Mouse (Mus musculus) intestine, embryonic 16.5 days (tissue): ENCODE measurements around the gene Wdr5. TPM values are rescaled to one million over a fixed set of nuclear protein-coding genes. Genes with fewer than 3 reads are reported as not detected.
A peak's percentile ranks its signal among the peaks of the same experiment; 100 is the strongest.
"Not testable (repeated sequence)": the region's sequence is repeated elsewhere in the genome, so short reads cannot be mapped to it uniquely, and the experiment has no call there.

Source experiments
- ATAC-seq: fragments of 200-750 bp; cut with Nextera tagmentation; 2 replicates; pipeline ENCODE4 v1.8.0; 2017; ENCODE audit warnings: moderate TSS enrichment, moderate library complexity
- H3K27ac ChIP-seq: fragments of 300-500 bp; sonication (generic); 2 replicates; pipeline ENCODE4 v1.5.1; 2014; ENCODE audit warnings: mild to moderate bottlenecking, low read length
- H3K27me3 ChIP-seq: fragments of 300-500 bp; sonication (generic); replicated peaks from 2 replicates; pipeline ENCODE4 v1.6.1; 2014; ENCODE audit warnings: low read length, control low read depth, mixed read lengths; ENCODE audit not compliant: control insufficient read depth, insufficient read depth
- H3K36me3 ChIP-seq: fragments of 300-500 bp; sonication (generic); 2 replicates; pipeline ENCODE4 v1.6.1; 2014; ENCODE audit warnings: low read length, control low read depth; ENCODE audit not compliant: control insufficient read depth, insufficient read depth
- H3K4me1 ChIP-seq: fragments of 300-500 bp; sonication (generic); 2 replicates; pipeline ENCODE4 v1.6.1; 2014; ENCODE audit warnings: low read length, control low read depth, mixed read lengths; ENCODE audit not compliant: control insufficient read depth, insufficient read depth
- H3K4me2 ChIP-seq: fragments of 300-500 bp; sonication (generic); 2 replicates; pipeline ENCODE4 v1.6.1; 2014; ENCODE audit warnings: low read depth, low read length, control low read depth
- H3K4me3 ChIP-seq: fragments of 300-500 bp; sonication (generic); 2 replicates; pipeline ENCODE4 v1.5.1; 2014; ENCODE audit warnings: mild to moderate bottlenecking, low read length
- H3K9ac ChIP-seq: fragments of 300-500 bp; sonication (generic); 2 replicates; pipeline ENCODE4 v1.6.1; 2014; ENCODE audit warnings: low read depth, low read length
- H3K9me3 ChIP-seq: fragments of 300-500 bp; sonication (generic); 2 replicates; pipeline ENCODE4 v1.6.1; 2016; ENCODE audit warnings: low read length, control low read depth; ENCODE audit not compliant: control insufficient read depth
- WGBS: fragments of 180-500 bp; shearing (Covaris S2); extraction: QIAGEN DNeasy Blood & Tissue Kit; methylation state at CpG from one replicate; pipeline ENCODE4 v1.1.7; 2014; 5-methylcytosine and 5-hydroxymethylcytosine counted together
- polyA plus RNA-seq: library from polyadenylated mRNA; unstranded; fragments of >200 nt; fragmentation: Nextera tagmentation; extraction: Ambion mirVana; gene quantifications from 2 replicates; pipeline ENCODE4 v1.2.1, GENCODE M21; 2015

Wdr5 gene
- polyA plus RNA-seq, 1 experiment from 2014 or later: 44.8 TPM

- peaks cover 23% of the 10 kb centered on the region for H3K4me1 ChIP-seq
- no peak for ATAC-seq
- peak overlapping the region; percentile 91 for H3K9ac ChIP-seq
- peak overlapping the region; percentile 84 for H3K4me2 ChIP-seq
- WGBS: 65% methylated on average over 5 of the region's 5 CpGs
- H3K9me3 ChIP-seq: no peaks in the 10 kb centered on the region
- H3K36me3 ChIP-seq: 0 out of 2 replicates have a peak, but pooled peaks cover 2% of the 10 kb centered on the region
- peak overlapping the region; percentile 90 for H3K4me3 ChIP-seq
- H3K27ac ChIP-seq: peak overlapping the region; percentile 87
- no peaks in the 10 kb centered on the region for H3K27me3 ChIP-seq
Observed at GRCm38 (mm10) chr2:27513861-27514260, 1.1 kb upstream of the Wdr5 start.

- WGBS: under 1% methylated on average over 39 of the region's 40 CpGs
Observed at GRCm38 (mm10) chr2:27515341-27516166, 597 bp downstream of the Wdr5 start.

GRCm38 (mm10) chr2:27516289-27516688 is 1.3 kb downstream of the Wdr5 start:
- Histone ChIP-seq H3K4me3 (peak overlapping the region; percentile 90), H3K4me2 (peak overlapping the region; percentile 72), H3K27me3 (no peaks in the 10 kb centered on the region), H3K27ac (no peak overlapping the region), H3K9ac (peak overlapping the region; percentile 91), H3K9me3 (no peaks in the 10 kb centered on the region), H3K4me1 (peaks cover 23% of the 10 kb centered on the region), H3K36me3 (peaks cover 19% of the 10 kb centered on the region)
- no peak for ATAC-seq
- 9% methylated on average over 1 of the region's 1 CpGs for WGBS

More at GRCm38 (mm10) chr2:27515341-27516166, 597 bp downstream of the Wdr5 start:
- Histone ChIP-seq H3K9ac (peak overlapping the region; percentile 91), H3K27ac (peak overlapping the region; percentile 75), H3K4me3 (peak overlapping the region; percentile 90), H3K4me2 (peak overlapping the region; percentile 72), H3K4me1 (peaks cover 23% of the 10 kb centered on the region), H3K9me3 (no peaks in the 10 kb centered on the region), H3K27me3 (no peaks in the 10 kb centered on the region), H3K36me3 (peaks cover 15% of the 10 kb centered on the region)
- peak; percentile 63 for ATAC-seq

- no peaks in the 10 kb centered on the region for H3K9me3 ChIP-seq
- H3K27ac ChIP-seq: no peak overlapping the region
- H3K4me3 ChIP-seq: no peak overlapping the region
- no peak overlapping the region for H3K9ac ChIP-seq
- H3K4me2 ChIP-seq: no peak overlapping the region
- H3K27me3 ChIP-seq: no peaks in the 10 kb centered on the region
- peaks cover 23% of the 10 kb centered on the region for H3K4me1 ChIP-seq
- no peak for ATAC-seq
- WGBS: 97% methylated on average over 3 of the region's 3 CpGs
- peaks cover 22% of the 10 kb centered on the region for H3K36me3 ChIP-seq
Observed at GRCm38 (mm10) chr2:27518283-27518682, 3.3 kb downstream of the Wdr5 start.

- H3K4me3 ChIP-seq, H3K27me3 ChIP-seq, H3K9me3 ChIP-seq, ATAC-seq: not testable (repeated sequence)
- Histone ChIP-seq H3K27ac (peak overlapping the region; percentile 20; the same call in 1 of the 2 replicates), H3K9ac (peak overlapping the region; percentile 25; the same call in 1 of the 2 replicates), H3K36me3 (peaks cover 13% of the 10 kb centered on the region), H3K4me1 (peaks cover 11% of the 10 kb centered on the region), H3K4me2 (0 out of 2 replicates have a peak overlapping the region, but pooled peaks have one; percentile 28)
- 65% methylated on average over 5 of the region's 5 CpGs for WGBS
Observed at GRCm38 (mm10) chr2:27538455-27539330, 23.7 kb downstream of the Wdr5 start.

- Histone ChIP-seq H3K36me3 (peaks cover 10% of the 10 kb centered on the region), H3K27me3 (no peaks in the 10 kb centered on the region), H3K4me3 (no peak overlapping the region), H3K4me2 (peak overlapping the region; percentile 28), H3K9me3 (no peaks in the 10 kb centered on the region), H3K4me1 (peaks cover 11% of the 10 kb centered on the region), H3K27ac (peak overlapping the region; percentile 20; the same call in 1 of the 2 replicates), H3K9ac (peak overlapping the region; percentile 25; the same call in 1 of the 2 replicates)
- ATAC-seq: no peak
- 19% methylated on average over 5 of the region's 5 CpGs for WGBS
Observed at GRCm38 (mm10) chr2:27539336-27539735, 24.4 kb downstream of the Wdr5 start.

GRCm38 (mm10) chr2:27539772-27540514 is 25.0 kb downstream of the Wdr5 start:
- Histone ChIP-seq H3K9me3 (no peaks in the 10 kb centered on the region), H3K27me3 (no peaks in the 10 kb centered on the region), H3K27ac (peak overlapping the region; percentile 88), H3K4me3 (peak overlapping the region; percentile 49), H3K36me3 (peaks cover 5% of the 10 kb centered on the region; the same call in 1 of the 2 replicates), H3K9ac (peak overlapping the region; percentile 70), H3K4me2 (peak overlapping the region; percentile 77), H3K4me1 (peaks cover 8% of the 10 kb centered on the region)
- under 1% methylated on average over 46 of the region's 46 CpGs for WGBS
- ATAC-seq: peak; percentile 99

- peak overlapping the region; percentile 70 for H3K9ac ChIP-seq
Observed at GRCm38 (mm10) chr2:27540515-27540836, 25.5 kb downstream of the Wdr5 start.

More at GRCm38 (mm10) chr2:27540515-27540836, 25.5 kb downstream of the Wdr5 start:
- 14% methylated on average over 10 of the region's 10 CpGs for WGBS
- Histone ChIP-seq H3K4me1 (peaks cover 8% of the 10 kb centered on the region), H3K4me3 (peak overlapping the region; percentile 49), H3K27me3 (no peaks in the 10 kb centered on the region), H3K27ac (peak overlapping the region; percentile 88), H3K4me2 (peak overlapping the region; percentile 77), H3K36me3 (peaks cover 4% of the 10 kb centered on the region; the same call in 1 of the 2 replicates), H3K9me3 (no peaks in the 10 kb centered on the region)
- peak; percentile 24; the same call in 1 of the 2 replicates for ATAC-seq
